Mouse (Mus musculus) granulocyte monocyte progenitor cell, adult 5-6 weeks (primary cell): Measurements from ENCODE around the gene Mast3. TPM values are rescaled to one million over a fixed set of nuclear protein-coding genes. Genes with fewer than 3 reads are reported as not detected.
"Not testable (repeated sequence)": the region's sequence is repeated elsewhere in the genome, so short reads cannot be mapped to it uniquely, and the experiment has no call there.

Source experiments
- ATAC-seq: replicated peaks from 2 replicates; pipeline ENCODE4 v1.8.0; 2016; ENCODE audit warnings: mild to moderate bottlenecking, moderate TSS enrichment, inconsistent platforms; ENCODE audit not compliant: poor library complexity, severe bottlenecking
- total RNA-seq, 2 experiments: library from RNA; stranded (forward) in 1 of 2; stranded (reverse) in 1 of 2; fragments of 200-712, 200-1000 nt in 1 of 2; fragments of >200 nt in 1 of 2; fragmentation: Nextera tagmentation in 1 of 2; gene quantifications; 2 replicates each; pipeline ENCODE4 v1.2.3; 2014 to 2017

Mast3 gene
- total RNA-seq, 2 experiments from 2014 or later, result 12.4 to 78.5 TPM

DNA sequence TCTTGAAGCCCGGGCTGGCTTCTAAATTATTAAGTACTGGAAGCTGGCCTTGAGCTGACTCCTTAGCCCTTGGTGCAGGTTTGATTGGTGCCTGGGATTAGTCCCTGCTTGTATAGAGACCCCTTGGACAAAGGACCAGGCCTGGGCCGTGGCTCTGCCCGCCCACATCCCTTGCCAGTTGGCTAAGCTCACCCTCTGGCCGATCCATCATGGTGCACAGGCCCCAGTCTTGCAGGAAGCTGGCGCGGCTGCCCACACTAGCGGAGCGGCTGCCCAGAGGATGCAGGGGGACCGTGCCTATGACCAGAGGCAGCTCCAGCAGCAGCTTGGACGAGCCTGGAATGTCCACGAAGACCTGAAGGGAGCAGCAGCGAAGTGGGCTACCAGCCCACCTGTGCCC is 31.8 kb upstream of the Mast3 start:
- ATAC-seq, result no peak

GRCm38 (mm10) chr8:70834071-70834470 is 29.2 kb upstream of the Mast3 start:
- ATAC-seq, result no peak

DNA sequence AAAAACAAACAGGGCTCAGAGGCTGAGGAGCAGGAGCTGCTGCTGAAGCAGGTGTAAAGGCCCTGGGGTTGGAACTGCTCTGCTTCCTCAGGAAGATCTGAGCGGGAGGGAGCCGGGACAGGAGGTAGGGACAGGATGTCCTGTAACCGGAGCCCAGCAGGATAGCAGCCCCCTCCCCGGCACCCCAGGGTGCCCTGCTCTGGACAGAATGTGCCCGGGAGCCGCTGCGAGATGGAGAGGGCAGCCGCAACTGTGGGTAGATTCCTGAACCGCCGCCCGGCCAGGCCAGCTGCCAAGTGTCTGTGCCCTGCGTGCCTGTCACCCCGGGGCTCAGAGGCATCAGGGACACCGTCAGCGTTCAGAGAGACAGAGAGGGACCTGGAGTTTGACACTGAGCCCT is 28.7 kb upstream of the Mast3 start:
- no peak for ATAC-seq

- ATAC-seq, result peak; percentile 85
These were observed 28.2 kb upstream of the Mast3 start for GRCm38 (mm10) chr8:70833018-70833482.

- no peak for ATAC-seq
These were observed 27.5 kb upstream of the Mast3 start for GRCm38 (mm10) chr8:70832371-70832770.

GRCm38 (mm10) chr8:70831517-70831916 is 26.7 kb upstream of the Mast3 start:
- no peak for ATAC-seq

GRCm38 (mm10) chr8:70827796-70828195 is 22.9 kb upstream of the Mast3 start:
- ATAC-seq, result no peak

GRCm38 (mm10) chr8:70827010-70827409 is 22.2 kb upstream of the Mast3 start:
- ATAC-seq, result 0 out of 2 replicates have a peak, but pooled peaks have one; percentile 14

DNA sequence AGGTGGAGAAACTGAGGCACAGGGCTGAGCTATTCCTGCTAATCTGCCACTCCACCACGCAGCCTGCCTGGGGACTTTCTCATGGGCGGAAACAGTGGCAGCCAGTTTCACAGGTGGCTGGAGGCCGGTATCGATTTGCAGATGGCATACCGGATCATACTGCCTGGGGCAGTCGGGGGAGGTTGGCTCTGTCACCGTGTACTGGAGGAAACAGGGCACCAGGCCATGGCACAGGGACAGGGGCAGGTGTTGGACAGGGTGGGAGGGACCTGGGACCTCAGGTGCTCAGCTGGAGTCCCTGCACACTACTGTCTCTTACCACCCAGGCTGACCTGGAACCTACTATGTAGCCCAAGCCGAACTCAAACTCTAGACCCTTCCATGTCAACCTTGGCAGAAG is 21.0 kb upstream of the Mast3 start:
- ATAC-seq, result no peak

DNA sequence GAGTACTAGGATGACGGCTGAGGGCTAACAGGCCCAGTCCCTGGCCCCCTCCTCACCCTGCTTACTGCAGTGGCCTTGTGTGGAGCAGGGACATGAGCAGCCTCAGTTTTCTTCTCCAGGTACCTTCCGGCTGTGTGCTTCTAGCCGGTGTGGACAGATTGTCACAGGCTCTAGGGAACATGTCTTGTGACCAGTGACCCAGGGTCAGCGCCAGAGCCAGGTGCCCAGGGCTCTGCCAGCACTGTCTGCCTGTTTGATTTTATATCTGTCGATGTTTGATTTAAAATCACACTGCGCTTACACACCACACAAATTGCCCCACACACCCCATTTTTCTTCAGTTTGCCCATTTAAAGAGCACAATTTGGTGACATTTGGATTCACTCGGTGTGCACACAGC is 18.9 kb upstream of the Mast3 start:
- ATAC-seq, result no peak

DNA sequence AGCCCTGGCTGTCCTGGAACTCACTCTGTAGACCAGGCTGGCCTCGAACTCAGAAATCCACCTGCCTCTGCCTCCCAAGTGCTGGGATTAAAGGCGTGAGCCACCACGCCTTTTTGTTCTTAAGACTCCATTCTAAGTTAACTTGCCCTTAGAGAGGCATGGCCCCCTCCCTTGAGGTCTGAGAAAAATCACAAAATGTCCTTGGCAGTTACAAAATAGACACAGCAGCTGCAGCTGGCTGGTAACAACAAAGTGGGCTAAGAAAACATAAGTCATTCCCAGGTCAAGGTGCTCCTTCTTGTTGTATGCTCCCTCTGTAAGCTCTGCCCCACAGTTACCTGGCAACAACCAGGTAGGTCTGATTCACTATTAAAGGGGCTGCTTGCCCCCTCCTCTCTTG is 17.7 kb upstream of the Mast3 start:
- ATAC-seq, result not testable (repeated sequence)

GRCm38 (mm10) chr8:70821992-70822391 is 17.1 kb upstream of the Mast3 start:
- ATAC-seq, result no peak

- peak; percentile 86 for ATAC-seq
These were observed 16.6 kb upstream of the Mast3 start for GRCm38 (mm10) chr8:70821399-70821962.

GRCm38 (mm10) chr8:70820101-70820935 is 15.5 kb upstream of the Mast3 start:
- 0 out of 2 replicates have a peak, but pooled peaks have one; percentile 18 for ATAC-seq

- ATAC-seq, result peak; percentile 50
These were observed 11.8 kb upstream of the Mast3 start for GRCm38 (mm10) chr8:70816679-70817078.

- no peak for ATAC-seq
These were observed 8.0 kb upstream of the Mast3 start for GRCm38 (mm10) chr8:70812885-70813284.

- no peak for ATAC-seq
These were observed 7.2 kb upstream of the Mast3 start for GRCm38 (mm10) chr8:70812055-70812454.

DNA sequence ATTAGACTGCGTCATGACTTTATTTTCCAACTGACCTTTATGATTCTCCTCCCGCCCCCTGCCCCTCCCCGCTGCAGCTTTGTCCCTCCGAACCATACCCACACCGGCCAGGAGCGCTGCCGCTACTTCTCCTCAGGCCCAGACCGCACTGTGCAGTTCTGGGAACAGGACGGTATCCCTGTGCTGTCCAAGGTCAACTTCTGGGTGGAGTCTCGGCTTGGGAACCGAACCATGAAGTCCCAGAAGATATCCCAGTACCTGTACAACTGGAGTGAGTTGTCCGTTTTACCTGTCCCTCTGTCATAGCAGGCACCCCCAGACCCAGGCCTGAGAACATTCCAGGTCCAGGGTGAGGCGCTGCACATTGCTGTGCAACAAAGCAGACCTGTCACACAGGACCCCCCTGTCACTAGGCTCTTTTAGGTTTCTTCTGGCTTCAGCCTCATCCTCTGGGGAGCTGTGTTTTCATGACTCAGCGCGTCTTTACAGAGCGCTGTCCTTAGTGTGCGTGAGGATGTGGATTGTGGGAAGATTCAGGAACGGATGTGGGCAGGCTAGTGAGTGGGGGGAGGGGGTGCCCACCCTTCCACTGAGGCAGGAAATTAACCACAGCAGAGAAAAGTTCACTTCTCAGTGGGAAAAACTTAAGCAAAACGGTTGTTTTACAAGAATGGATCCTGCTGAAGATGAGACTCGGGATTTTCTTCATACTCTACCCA is 6.3 kb upstream of the Mast3 start:
- ATAC-seq, result peak; percentile 38

GRCm38 (mm10) chr8:70808955-70809701 is 4.3 kb upstream of the Mast3 start:
- ATAC-seq, result no peak

- ATAC-seq, result 0 out of 2 replicates have a peak, but pooled peaks have one; percentile 2
These were observed 3.4 kb upstream of the Mast3 start, which contains the start of gene Il12rb1 for GRCm38 (mm10) chr8:70808239-70808638. TSS of gene Il12rb1 (plus strand) at chr8:70808449.
